8 mouse cellular contexts compared by ENCODE assay signal in the genomic region with DNA sequence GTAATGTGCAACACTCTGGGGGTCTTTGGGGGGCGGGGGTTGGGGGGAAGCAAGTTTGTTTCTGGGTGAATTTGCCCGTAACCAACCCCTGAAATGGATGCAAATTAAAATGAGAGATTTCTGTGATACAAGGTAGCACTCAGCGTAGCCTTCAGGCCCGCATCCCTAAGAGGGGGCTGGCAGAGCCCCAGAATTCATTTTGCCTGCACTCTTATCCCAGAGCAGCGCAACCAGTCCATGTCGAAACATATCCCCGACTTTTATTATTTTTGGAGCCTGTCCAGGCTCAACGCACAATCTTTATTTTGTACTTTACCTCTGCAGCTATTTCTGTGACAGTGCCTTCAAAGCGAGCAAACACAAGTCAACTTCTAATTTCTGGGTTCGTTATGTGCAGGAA.
A peak's percentile ranks its signal among the peaks of the same experiment; 100 is the strongest.
DNase-seq lines count a peak whose midpoint lies in the region; ATAC-seq lines count a peak whose summit lies in the region.
"Had no signal": no experiment of that assay in that cellular context is flagged by ENCODE, and none has a peak within 500 bp of the region (broad histone marks: within the 10 kb centered on the region; RNA-seq: fewer than 3 reads in every experiment).

No protein-coding gene starts in this region.

- no peak overlapping the region for H3K9ac ChIP-seq in liver, embryonic 12.5 days
- H3K9ac ChIP-seq in liver, embryonic 11.5 days (ENCODE audit: low read depth, low read length) = no peak overlapping the region
- no peak overlapping the region; the same call in 1 of the 2 replicates for H3K9ac ChIP-seq in forebrain, embryonic 11.5 days (ENCODE audit: low read length)
- H3K9ac ChIP-seq in hindbrain, embryonic 16.5 days (ENCODE audit: low read depth, low read length) = no peak overlapping the region; the same call in 1 of the 2 replicates
- no peak overlapping the region for H3K9ac ChIP-seq in neural tube, embryonic 15.5 days (replicated peaks)

- peak overlapping the region; percentile 16; the same call in 1 of the 2 replicates for H3K4me2 ChIP-seq in liver, embryonic 12.5 days
- no peak overlapping the region for H3K4me2 ChIP-seq in liver, embryonic 11.5 days
- H3K4me2 ChIP-seq in forebrain, embryonic 11.5 days (ENCODE audit: low read depth, low read length, severe bottlenecking) = peak overlapping the region; percentile 47; the same call in 1 of the 2 replicates
- peak overlapping the region; percentile 60 for H3K4me2 ChIP-seq in hindbrain, embryonic 16.5 days (ENCODE audit: low read length)
- peak overlapping the region; percentile 55 for H3K4me2 ChIP-seq in neural tube, embryonic 15.5 days

- H3K27ac ChIP-seq in liver, embryonic 12.5 days = no peak overlapping the region
- H3K27ac ChIP-seq in liver, embryonic 11.5 days (ENCODE audit: low read depth, low read length) = no peak overlapping the region
- no peak overlapping the region for H3K27ac ChIP-seq in forebrain, embryonic 11.5 days (ENCODE audit: low read depth, low read length)
- H3K27ac ChIP-seq in hindbrain, embryonic 16.5 days (ENCODE audit: low read depth, low read length) = no peak overlapping the region
- H3K27ac ChIP-seq in neural tube, embryonic 15.5 days (replicated peaks) = no peak overlapping the region

- ATAC-seq in liver, embryonic 12.5 days = no peak
- ATAC-seq in liver, embryonic 11.5 days (replicated peaks; ENCODE audit: low FRiP score) = no peak
- no peak for ATAC-seq in forebrain, embryonic 11.5 days (replicated peaks; ENCODE audit: low FRiP score)
- 0 out of 2 replicates have a peak, but pooled peaks have one; percentile 25 for ATAC-seq in hindbrain, embryonic 16.5 days
- no peak for ATAC-seq in neural tube, embryonic 15.5 days (ENCODE audit: low FRiP score)

- no peak for DNase-seq in liver, embryonic 11.5 days (ENCODE audit: low spot score)
- DNase-seq in forebrain, embryonic 11.5 days (ENCODE audit: low spot score) = no peak
- no peak for DNase-seq in left cerebral cortex, adult 18-20 months (ENCODE audit: low spot score in 2 of 2)
- no peak for DNase-seq in frontal cortex, postnatal 10 days (ENCODE audit: low spot score in 2 of 2)
- DNase-seq: gastrocnemius, postnatal 10 days had no signal

- H3K9me3 ChIP-seq in liver, embryonic 12.5 days (replicated peaks) = no peaks in the 10 kb centered on the region
- no peaks in the 10 kb centered on the region for H3K9me3 ChIP-seq in liver, embryonic 11.5 days (ENCODE audit: control insufficient read depth, low read length)
- H3K9me3 ChIP-seq in forebrain, embryonic 11.5 days (ENCODE audit: control insufficient read depth, low read length) = no peaks in the 10 kb centered on the region
- no peaks in the 10 kb centered on the region for H3K9me3 ChIP-seq in hindbrain, embryonic 16.5 days (ENCODE audit: control insufficient read depth, low read length)
- H3K9me3 ChIP-seq in neural tube, embryonic 15.5 days (replicated peaks) = no peaks in the 10 kb centered on the region

- H3K27me3 ChIP-seq in liver, embryonic 12.5 days (replicated peaks) = no peaks in the 10 kb centered on the region
- no peaks in the 10 kb centered on the region for H3K27me3 ChIP-seq in liver, embryonic 11.5 days (replicated peaks; ENCODE audit: control insufficient read depth, insufficient read depth, low read length)
- H3K27me3 ChIP-seq in forebrain, embryonic 11.5 days (ENCODE audit: control insufficient read depth, insufficient read depth, low read length) = no peaks in the 10 kb centered on the region
- H3K27me3 ChIP-seq in hindbrain, embryonic 16.5 days (replicated peaks; ENCODE audit: control insufficient read depth, insufficient read depth, low read length) = no peaks in the 10 kb centered on the region
- H3K27me3 ChIP-seq in neural tube, embryonic 15.5 days (replicated peaks) = no peaks in the 10 kb centered on the region

- no peaks in the 10 kb centered on the region for H3K4me1 ChIP-seq in liver, embryonic 12.5 days
- H3K4me1 ChIP-seq in liver, embryonic 11.5 days (replicated peaks; ENCODE audit: control insufficient read depth, insufficient read depth, low read length) = no peaks in the 10 kb centered on the region
- H3K4me1 ChIP-seq in forebrain, embryonic 11.5 days (replicated peaks; ENCODE audit: control insufficient read depth, insufficient read depth, low read length) = no peaks in the 10 kb centered on the region; the same call in 1 of the 2 replicates
- peaks cover 8% of the 10 kb centered on the region for H3K4me1 ChIP-seq in hindbrain, embryonic 16.5 days (ENCODE audit: control insufficient read depth, insufficient read depth, low read depth, low read length)
- H3K4me1 ChIP-seq in neural tube, embryonic 15.5 days = peaks cover 17% of the 10 kb centered on the region

- H3K36me3 ChIP-seq in liver, embryonic 12.5 days = no peaks in the 10 kb centered on the region
- no peaks in the 10 kb centered on the region for H3K36me3 ChIP-seq in liver, embryonic 11.5 days (ENCODE audit: control insufficient read depth, insufficient read depth, low read length)
- no peaks in the 10 kb centered on the region for H3K36me3 ChIP-seq in forebrain, embryonic 11.5 days (ENCODE audit: control insufficient read depth, insufficient read depth, low read length)
- H3K36me3 ChIP-seq in hindbrain, embryonic 16.5 days (ENCODE audit: control insufficient read depth, insufficient read depth, low read length) = no peaks in the 10 kb centered on the region
- no peaks in the 10 kb centered on the region for H3K36me3 ChIP-seq in neural tube, embryonic 15.5 days

- H3K4me3 ChIP-seq in liver, embryonic 12.5 days = no peak overlapping the region
- H3K4me3 ChIP-seq in liver, embryonic 11.5 days (ENCODE audit: low read depth, low read length) = no peak overlapping the region
- H3K4me3 ChIP-seq in forebrain, embryonic 11.5 days (ENCODE audit: low read depth, low read length) = no peak overlapping the region
- no peak overlapping the region; the same call in 1 of the 2 replicates for H3K4me3 ChIP-seq in hindbrain, embryonic 16.5 days (ENCODE audit: low read length)
- no peak overlapping the region for H3K4me3 ChIP-seq in neural tube, embryonic 15.5 days (replicated peaks)

- WGBS in liver, embryonic 12.5 days (ENCODE audit: insufficient replicate concordance) = 63% methylated on average over 10 of the region's 10 CpGs
- 66% methylated on average over 10 of the region's 10 CpGs for WGBS in liver, embryonic 11.5 days
- WGBS in forebrain, embryonic 11.5 days = 61% methylated on average over 10 of the region's 10 CpGs
- WGBS in hindbrain, embryonic 16.5 days = 48% methylated on average over 10 of the region's 10 CpGs
- 51% methylated on average over 10 of the region's 10 CpGs for WGBS in neural tube, embryonic 15.5 days
